Mouse (Mus musculus): ENCODE measurements at regions not wholly inside any gene's neighbourhood (a gene's known extent, or its start where the extent isn't known, plus 50 kb on each side); places are given as distances from the start of the nearest gene placed in this dataset.
"Not testable (repeated sequence)": the region's sequence is repeated elsewhere in the genome, so short reads cannot be mapped to it uniquely, and the experiment has no call there.

DNA sequence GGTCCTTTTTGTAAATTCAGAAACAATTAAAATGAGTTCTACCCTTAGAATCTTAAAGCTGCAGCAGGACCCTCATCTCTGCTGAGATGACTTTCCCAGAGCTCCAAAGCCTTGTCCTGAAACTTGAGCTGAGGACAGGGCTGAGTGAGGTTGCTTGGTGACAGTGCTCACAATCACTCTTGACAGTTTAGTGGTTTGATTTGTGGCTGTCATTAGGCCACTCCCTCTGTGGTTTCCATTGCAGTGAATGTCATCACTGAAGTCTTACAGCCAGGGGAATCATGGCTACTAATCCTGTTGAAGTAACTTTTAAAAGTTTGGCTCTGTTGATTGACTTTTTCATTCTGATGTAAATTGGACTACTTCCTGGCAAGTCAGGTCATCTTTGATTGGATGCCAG lies 110.7 kb downstream of the Emx2 start:
- no peak for TF ChIP-seq NRF1 (IDR thresholded peaks at IDR 0.05; ENCODE audit: insufficient read depth, low read depth, low read length, poor library complexity, severe bottlenecking)
- no peak for TF ChIP-seq SMC3 (IDR thresholded peaks at IDR 0.05; ENCODE audit: low read depth, low read length)
- no peak for TF ChIP-seq SIN3A (IDR thresholded peaks at IDR 0.05; ENCODE audit: low read length)
- no peak for TF ChIP-seq EP300 (IDR thresholded peaks at IDR 0.05; ENCODE audit: low read depth in 1 of 2, low read length in 2 of 2)
- TF ChIP-seq POLR2AphosphoS2 (IDR thresholded peaks at IDR 0.05; ENCODE audit: low read length): no peak
- no peak for TF ChIP-seq JUND (IDR thresholded peaks at IDR 0.05; ENCODE audit: low read depth, low read length)
- TF ChIP-seq RAD21 (IDR thresholded peaks at IDR 0.05; ENCODE audit: low read depth, low read length): no peak
- TF ChIP-seq MAZ (IDR thresholded peaks at IDR 0.05; ENCODE audit: low read depth, low read length): no peak
- TF ChIP-seq NELFE (IDR thresholded peaks at IDR 0.05; ENCODE audit: low read depth, low read length): no peak
- no peak for TF ChIP-seq ELF1 (IDR thresholded peaks at IDR 0.05; ENCODE audit: low read depth, low read length)
- TF ChIP-seq ZMIZ1 (IDR thresholded peaks at IDR 0.05; ENCODE audit: low read depth, low read length): no peak
- TF ChIP-seq TCF12 (IDR thresholded peaks at IDR 0.05; ENCODE audit: low read depth, low read length): no peak
- TF ChIP-seq TAL1 (IDR thresholded peaks at IDR 0.05; ENCODE audit: low read length): no peak
- no peak for TF ChIP-seq MYB (IDR thresholded peaks at IDR 0.05; ENCODE audit: low read depth, low read length)
- TF ChIP-seq ZC3H11A (IDR thresholded peaks at IDR 0.05; ENCODE audit: low read depth, low read length): no peak
- Histone ChIP-seq H3K4me1 (ENCODE audit: control insufficient read depth in 1 of 2, insufficient read depth in 2 of 2, low read length in 2 of 2) (no peaks in the 10 kb centered on the region), H3K79me2 (ENCODE audit: control insufficient read depth, insufficient read depth, low read length, poor library complexity) (no peaks in the 10 kb centered on the region), H3K27ac (ENCODE audit: control insufficient read depth, low read depth, low read length) (no peak overlapping the region), H3K4me3 (ENCODE audit: control insufficient read depth in 1 of 2, insufficient read depth in 1 of 2, low read depth in 2 of 2, low read length in 2 of 2) (no peak overlapping the region), H3K9ac (ENCODE audit: control insufficient read depth, low read depth, low read length, poor library complexity, severe bottlenecking) (no peak overlapping the region), H3K27me3 (ENCODE audit: control insufficient read depth in 1 of 2, insufficient read depth in 2 of 2, low read length in 2 of 2) (no peaks in the 10 kb centered on the region), H3K9me3 (replicated peaks; ENCODE audit: insufficient read depth, low read length) (no peaks in the 10 kb centered on the region), H3K36me3 (ENCODE audit: control insufficient read depth in 1 of 2, insufficient read depth in 2 of 2, low read length in 2 of 2) (no peaks in the 10 kb centered on the region)
- DNase-seq (ENCODE audit: low read depth, low spot score): peak; percentile 28

DNA sequence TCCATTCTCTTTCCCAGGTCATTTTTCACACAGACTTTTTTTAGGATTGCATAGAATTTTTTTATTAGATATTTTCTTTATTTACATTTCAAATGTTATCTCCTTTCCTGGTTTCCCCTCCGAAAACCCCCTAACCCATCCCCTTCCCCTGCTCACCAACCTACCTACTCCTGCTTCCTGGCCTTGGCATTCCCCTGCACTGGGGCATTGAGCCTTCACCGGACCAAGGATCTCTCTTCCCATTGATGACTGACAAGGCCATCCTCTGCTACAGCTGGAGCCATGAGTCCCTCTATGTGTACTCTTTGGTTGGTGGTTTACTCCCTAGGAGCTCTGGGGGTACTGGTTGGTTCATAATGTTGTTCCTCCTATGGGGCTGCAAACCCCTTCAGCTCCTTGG lies 111.4 kb downstream of the Emx2 start:
- H3K79me2 ChIP-seq (ENCODE audit: control insufficient read depth, insufficient read depth, low read length, poor library complexity); H3K4me3 ChIP-seq (ENCODE audit: control insufficient read depth in 1 of 2, insufficient read depth in 1 of 2, low read depth in 2 of 2, low read length in 2 of 2); H3K36me3 ChIP-seq (ENCODE audit: control insufficient read depth in 1 of 2, insufficient read depth in 2 of 2, low read length in 2 of 2); DNase-seq (ENCODE audit: low read depth, low spot score); H3K27me3 ChIP-seq (ENCODE audit: control insufficient read depth in 1 of 2, insufficient read depth in 2 of 2, low read length in 2 of 2); H3K4me1 ChIP-seq (ENCODE audit: control insufficient read depth in 1 of 2, insufficient read depth in 2 of 2, low read length in 2 of 2); H3K27ac ChIP-seq (ENCODE audit: control insufficient read depth, low read depth, low read length); H3K9me3 ChIP-seq (replicated peaks; ENCODE audit: insufficient read depth, low read length); H3K9ac ChIP-seq (ENCODE audit: control insufficient read depth, low read depth, low read length, poor library complexity, severe bottlenecking): not testable (repeated sequence)

DNA sequence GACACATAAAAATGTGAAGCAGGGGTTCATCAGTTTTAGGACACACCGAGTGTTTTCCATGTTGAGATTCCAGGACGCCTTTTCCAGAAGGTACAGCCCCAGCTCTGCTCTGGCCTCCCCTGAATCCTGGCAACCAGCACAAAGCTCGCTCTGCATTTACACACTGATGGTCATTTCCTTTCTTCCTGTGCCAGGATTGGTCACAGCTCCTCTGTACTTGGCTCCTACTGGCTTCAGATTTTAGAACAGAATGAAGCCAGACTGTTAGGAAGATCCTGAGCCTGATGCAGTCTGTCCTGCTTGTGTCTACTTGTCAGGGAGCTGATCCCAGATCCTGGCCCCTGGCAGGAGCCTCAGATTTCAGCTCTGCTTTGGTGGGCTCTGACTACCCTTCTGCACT lies 116.2 kb downstream of the Emx2 start:
- Histone ChIP-seq H3K79me2 (ENCODE audit: control insufficient read depth, insufficient read depth, low read length, poor library complexity) (no peaks in the 10 kb centered on the region), H3K9ac (ENCODE audit: control insufficient read depth, low read depth, low read length, poor library complexity, severe bottlenecking) (no peak overlapping the region), H3K9me3 (replicated peaks; ENCODE audit: insufficient read depth, low read length) (no peaks in the 10 kb centered on the region), H3K27me3 (ENCODE audit: control insufficient read depth in 1 of 2, insufficient read depth in 2 of 2, low read length in 2 of 2) (no peaks in the 10 kb centered on the region), H3K4me1 (ENCODE audit: control insufficient read depth in 1 of 2, insufficient read depth in 2 of 2, low read length in 2 of 2) (no peaks in the 10 kb centered on the region), H3K4me3 (ENCODE audit: control insufficient read depth in 1 of 2, insufficient read depth in 1 of 2, low read depth in 2 of 2, low read length in 2 of 2) (no peak overlapping the region), H3K36me3 (ENCODE audit: control insufficient read depth in 1 of 2, insufficient read depth in 2 of 2, low read length in 2 of 2) (no peaks in the 10 kb centered on the region), H3K27ac (ENCODE audit: control insufficient read depth, low read depth, low read length) (no peak overlapping the region)
- DNase-seq (ENCODE audit: low read depth, low spot score): no peak
- TF ChIP-seq UBTF (IDR thresholded peaks at IDR 0.05; ENCODE audit: borderline replicate concordance, insufficient read depth, low read depth, low read length) (no peak), EP300 (IDR thresholded peaks at IDR 0.05; ENCODE audit: low read depth in 1 of 2, low read length in 2 of 2) (no peak), ZMIZ1 (IDR thresholded peaks at IDR 0.05; ENCODE audit: low read depth, low read length) (no peak), POLR2AphosphoS2 (IDR thresholded peaks at IDR 0.05; ENCODE audit: low read length) (no peak), KAT2A (conservative IDR thresholded peaks at IDR 0.05; ENCODE audit: low read depth, low read length) (no peak), MAX (IDR thresholded peaks at IDR 0.05; ENCODE audit: low read length) (no peak), POLR2AphosphoS5 (IDR thresholded peaks at IDR 0.05; ENCODE audit: borderline replicate concordance, low read depth, low read length) (no peak), USF2 (IDR thresholded peaks at IDR 0.05; ENCODE audit: borderline replicate concordance in 1 of 2, insufficient read depth in 1 of 2, low read depth in 1 of 2, low read length in 2 of 2) (no peak), ZNF384 (IDR thresholded peaks at IDR 0.05; ENCODE audit: low read depth, low read length) (no peak)
